Mouse (Mus musculus): ENCODE data around the gene Mettl26. TPM values are rescaled to one million over a fixed set of nuclear protein-coding genes. Genes with fewer than 3 reads are reported as not detected.
"Not testable (repeated sequence)": the region's sequence is repeated elsewhere in the genome, so short reads cannot be mapped to it uniquely, and the experiment has no call there.

The Mettl26 gene
- polyA plus RNA-seq, 1 experiment: 78.7 TPM

GRCm38 (mm10) chr17:25866172-25866571, 8.7 kb upstream of the Mettl26 start:
- 63% methylated on average over 3 of the region's 3 CpGs for WGBS
- DNase-seq (ENCODE audit: low read depth, low spot score): no peak

- 6% methylated on average over 7 of the region's 7 CpGs for WGBS
These were observed 7.4 kb upstream of the Mettl26 start for GRCm38 (mm10) chr17:25867509-25867835.

GRCm38 (mm10) chr17:25867836-25868600, 6.9 kb upstream of the Mettl26 start:
- DNase-seq (ENCODE audit: low read depth, low spot score): no peak
- WGBS: 1% methylated on average over 42 of the region's 42 CpGs

More at GRCm38 (mm10) chr17:25867509-25867835, 7.4 kb upstream of the Mettl26 start:
- no peak for DNase-seq (ENCODE audit: low read depth, low spot score)

- under 1% methylated on average over 23 of the region's 24 CpGs for WGBS
- no peak for DNase-seq (ENCODE audit: low read depth, low spot score)
These were observed 6.2 kb upstream of the Mettl26 start, which contains the start of gene Mcrip2 for GRCm38 (mm10) chr17:25868601-25869191. Mcrip2 (minus strand) TSS chr17:25868764.

GRCm38 (mm10) chr17:25869498-25869897, 5.4 kb upstream of the Mettl26 start:
- 88% methylated on average over 8 of the region's 8 CpGs for WGBS
- no peak for DNase-seq (ENCODE audit: low read depth, low spot score)

GRCm38 (mm10) chr17:25869954-25870353, 4.9 kb upstream of the Mettl26 start:
- DNase-seq (ENCODE audit: low read depth, low spot score): no peak
- 87% methylated on average over 2 of the region's 2 CpGs for WGBS

- not testable (repeated sequence) for DNase-seq (ENCODE audit: low read depth, low spot score)
These were observed 3.3 kb upstream of the Mettl26 start for GRCm38 (mm10) chr17:25871566-25871965.

- WGBS: 96% methylated on average over 3 of the region's 3 CpGs
- DNase-seq (ENCODE audit: low read depth, low spot score): no peak
These were observed 2.2 kb upstream of the Mettl26 start for GRCm38 (mm10) chr17:25872676-25873075.

GRCm38 (mm10) chr17:25873405-25874147, 1.3 kb upstream of the Mettl26 start:
- DNase-seq (ENCODE audit: low read depth, low spot score): no peak
- WGBS: 83% methylated on average over 11 of the region's 11 CpGs

- DNase-seq (ENCODE audit: low read depth, low spot score): no peak
These were observed 640 bp upstream of the Mettl26 start for GRCm38 (mm10) chr17:25874148-25874720.

GRCm38 (mm10) chr17:25875171-25876136, 580 bp downstream of the Mettl26 start:
- WGBS: 1% methylated on average over 59 of the region's 59 CpGs
- peak; percentile 57 for DNase-seq (ENCODE audit: low read depth, low spot score)

More at GRCm38 (mm10) chr17:25874148-25874720, 640 bp upstream of the Mettl26 start:
- 12% methylated on average over 14 of the region's 14 CpGs for WGBS

GRCm38 (mm10) chr17:25876347-25876915, 1.6 kb downstream of the Mettl26 start:
- 46% methylated on average over 10 of the region's 10 CpGs for WGBS
- no peak for DNase-seq (ENCODE audit: low read depth, low spot score)

- 94% methylated on average over 3 of the region's 3 CpGs for WGBS
These were observed 2.2 kb downstream of the Mettl26 start for GRCm38 (mm10) chr17:25877025-25877424.

GRCm38 (mm10) chr17:25877741-25878610, 3.1 kb downstream of the Mettl26 start:
- 90% methylated on average over 32 of the region's 32 CpGs for WGBS
- DNase-seq (ENCODE audit: low read depth, low spot score): no peak

More at GRCm38 (mm10) chr17:25877025-25877424, 2.2 kb downstream of the Mettl26 start:
- no peak for DNase-seq (ENCODE audit: low read depth, low spot score)

- no peak for DNase-seq (ENCODE audit: low read depth, low spot score)
- 94% methylated on average over 19 of the region's 19 CpGs for WGBS
These were observed 3.8 kb downstream of the Mettl26 start for GRCm38 (mm10) chr17:25878611-25879180.

GRCm38 (mm10) chr17:25879261-25879660, 4.4 kb downstream of the Mettl26 start:
- WGBS: 72% methylated on average over 4 of the region's 4 CpGs
- no peak for DNase-seq (ENCODE audit: low read depth, low spot score)

GRCm38 (mm10) chr17:25879750-25880149, 4.9 kb downstream of the Mettl26 start:
- 67% methylated on average over 8 of the region's 8 CpGs for WGBS
- no peak for DNase-seq (ENCODE audit: low read depth, low spot score)

Measured in large intestine, adult 2 months (tissue).